Mouse (Mus musculus): ENCODE results near the gene Nars2. TPM values are rescaled to one million over a fixed set of nuclear protein-coding genes. Genes with fewer than 3 reads are reported as not detected.

Nars2 gene
- 11.8 and 19.1 TPM in 2 replicates for total RNA-seq (2014; rRNA removed; ENCODE audit: low replicate concordance)
- polyA plus RNA-seq (2015; fragmentation: Nextera tagmentation; extraction: Ambion mirVana) = 17.0 and 17.8 TPM in 2 replicates

DNA sequence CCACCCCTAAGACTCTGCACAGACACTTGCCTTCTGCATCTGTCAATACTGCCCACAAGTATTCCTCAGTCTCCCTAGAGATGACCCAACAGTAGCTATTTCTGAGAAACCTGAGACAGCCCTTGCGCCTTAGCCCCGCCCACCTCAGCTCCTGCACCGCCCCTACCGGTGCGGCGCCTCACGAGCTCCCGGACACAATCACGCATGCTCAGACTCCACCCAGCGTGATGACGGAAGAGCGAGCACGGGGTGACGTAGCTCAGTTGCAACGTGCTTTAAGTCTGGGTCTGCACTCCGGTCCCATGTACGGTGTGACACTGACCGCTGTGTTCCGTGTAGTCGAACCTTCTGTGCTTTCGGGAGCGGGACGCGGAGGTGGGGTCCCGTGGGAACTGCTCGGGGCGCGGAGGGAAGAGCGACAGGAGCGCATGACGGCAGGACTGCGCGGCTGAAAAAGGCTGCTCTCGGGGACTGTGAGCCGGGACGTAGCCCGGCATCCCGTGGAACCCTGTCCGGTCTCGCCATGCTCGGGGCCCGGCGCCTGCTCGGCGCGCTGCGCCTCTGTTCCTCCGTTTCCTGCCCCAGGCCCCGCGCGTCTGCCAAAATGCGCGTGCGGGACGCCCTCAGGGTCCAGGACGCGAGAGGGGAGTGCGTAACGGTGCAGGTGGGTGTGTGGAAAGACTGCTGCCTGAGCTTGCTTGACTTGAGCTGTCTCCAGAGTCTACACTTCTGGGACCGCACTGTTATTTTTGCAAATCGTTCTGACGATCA, at the start of gene Nars2:
TSS of gene Nars2 (plus strand) at position 225 of the 771 bp plus-strand sequence.
- Histone ChIP-seq H3K9ac (replicated peaks; ENCODE audit: low read depth, low read length) (peak within 1 kb of the TSS; percentile 90), H3K27ac (ENCODE audit: low read depth) (peak within 1 kb of the TSS; percentile 96), H3K27me3 (ENCODE audit: control insufficient read depth, insufficient read depth, low read length) (no peaks in the 10 kb centered on the region), H3K36me3 (replicated peaks; ENCODE audit: control insufficient read depth, insufficient read depth, low read length) (0 out of 2 replicates have a peak, but pooled peaks cover 4% of the 10 kb centered on the region), H3K4me1 (ENCODE audit: control insufficient read depth, insufficient read depth) (0 out of 2 replicates have a peak, but pooled peaks cover 11% of the 10 kb centered on the region), H3K9me3 (replicated peaks; ENCODE audit: control insufficient read depth, low read length) (no peaks in the 10 kb centered on the region), H3K4me2 (ENCODE audit: low read depth, low read length) (peak within 1 kb of the TSS; percentile 98), H3K4me3 (ENCODE audit: low read depth, low read length) (peak within 1 kb of the TSS; percentile 95)
- peak; percentile 99 for ATAC-seq (ENCODE audit: insufficient read depth, low read depth)
- peak; percentile 46 for TF ChIP-seq CTCF (IDR thresholded peaks at IDR 0.05; ENCODE audit: low read depth)
- TF ChIP-seq EP300 (IDR thresholded peaks at IDR 0.05; ENCODE audit: low read depth) = no peak
- DNase-seq (ENCODE audit: low spot score) = peak; percentile 95
- under 1% methylated on average over 62 of the region's 62 CpGs for WGBS

DNA sequence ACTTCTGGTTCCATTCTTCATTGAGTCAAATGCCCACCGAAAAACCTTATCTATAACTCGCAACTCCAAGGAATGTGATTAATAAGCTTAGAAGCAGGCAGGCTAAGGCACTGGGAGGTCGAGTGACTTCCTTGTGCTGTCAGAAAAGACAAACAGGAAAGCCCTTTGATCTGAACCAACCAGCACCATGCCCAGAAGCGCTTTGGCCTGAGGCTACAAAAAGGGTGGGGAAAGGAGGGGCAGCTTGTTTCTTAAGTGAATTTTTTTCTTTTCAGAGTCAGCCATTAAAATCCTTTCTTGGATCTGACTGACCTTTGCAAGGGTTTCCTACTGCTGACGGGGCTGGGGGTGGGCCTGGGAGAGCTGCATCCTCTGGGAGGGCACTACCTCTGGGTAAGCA, 49.1 kb upstream of the Nars2 start:
- no peaks in the 10 kb centered on the region for H3K9me3 ChIP-seq (replicated peaks; ENCODE audit: control insufficient read depth, low read length)
- no peak overlapping the region for H3K4me3 ChIP-seq (ENCODE audit: low read depth, low read length)
- DNase-seq (ENCODE audit: low spot score) (no peak), ATAC-seq (ENCODE audit: insufficient read depth, low read depth) (no peak)
- TF ChIP-seq EP300 (IDR thresholded peaks at IDR 0.05; ENCODE audit: low read depth) = no peak
- peaks cover 9% of the 10 kb centered on the region; the same call in 1 of the 2 replicates for H3K4me1 ChIP-seq (ENCODE audit: control insufficient read depth, insufficient read depth)
- H3K4me2 ChIP-seq (ENCODE audit: low read depth, low read length) = no peak overlapping the region
- 59% methylated on average over 5 of the region's 5 CpGs for WGBS
- no peaks in the 10 kb centered on the region for H3K27me3 ChIP-seq (ENCODE audit: control insufficient read depth, insufficient read depth, low read length)
- H3K36me3 ChIP-seq (replicated peaks; ENCODE audit: control insufficient read depth, insufficient read depth, low read length) = no peaks in the 10 kb centered on the region
- no peak overlapping the region for H3K9ac ChIP-seq (replicated peaks; ENCODE audit: low read depth, low read length)
- H3K27ac ChIP-seq (ENCODE audit: low read depth) = no peak overlapping the region

DNA sequence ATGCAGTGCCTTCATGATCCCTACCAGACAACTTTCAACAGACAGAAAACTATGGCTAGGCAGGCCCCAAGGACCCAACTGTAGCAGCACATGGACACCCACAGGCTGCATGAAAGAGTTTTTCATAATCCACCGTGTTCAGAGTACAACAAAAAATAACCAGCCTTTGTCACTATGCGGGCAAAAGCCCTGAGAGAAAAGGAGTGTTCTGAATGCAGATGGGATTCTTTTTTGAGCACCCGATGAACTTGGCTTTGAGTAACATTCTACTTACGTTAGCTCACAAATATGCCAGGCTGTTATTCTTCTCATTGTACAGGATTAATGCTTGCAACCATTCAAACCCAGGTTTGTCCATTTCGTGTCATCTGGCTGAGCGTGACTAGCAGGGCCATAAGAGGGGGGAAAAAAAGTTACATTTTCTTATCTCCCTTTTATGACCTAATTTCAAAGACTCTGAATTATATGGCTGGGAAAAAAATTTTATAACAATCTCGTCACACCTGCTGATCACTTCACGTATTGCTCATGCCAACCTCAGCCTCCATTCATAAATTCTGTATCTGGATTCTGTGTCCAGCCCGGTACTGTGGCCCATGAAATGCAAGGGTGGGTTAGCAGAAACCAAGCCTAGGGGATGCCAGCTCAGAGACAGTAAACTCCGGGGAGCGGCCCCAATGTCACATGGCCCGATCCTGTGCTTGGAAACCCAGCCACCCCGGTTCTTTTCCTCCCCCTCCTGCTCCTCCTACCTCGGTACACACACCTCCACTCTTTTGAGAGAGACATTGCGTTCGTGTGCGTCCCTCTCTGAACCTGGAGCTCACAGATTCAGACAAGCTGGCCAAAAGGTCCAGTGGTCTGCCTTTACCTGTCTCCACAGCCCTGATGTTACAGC, 48.0 kb upstream of the Nars2 start:
- no peak overlapping the region for H3K4me2 ChIP-seq (ENCODE audit: low read depth, low read length)
- H3K36me3 ChIP-seq (replicated peaks; ENCODE audit: control insufficient read depth, insufficient read depth, low read length) = no peaks in the 10 kb centered on the region
- no peak overlapping the region for H3K27ac ChIP-seq (ENCODE audit: low read depth)
- WGBS = 84% methylated on average over 17 of the region's 17 CpGs
- no peak overlapping the region for H3K9ac ChIP-seq (replicated peaks; ENCODE audit: low read depth, low read length)
- H3K9me3 ChIP-seq (replicated peaks; ENCODE audit: control insufficient read depth, low read length) = no peaks in the 10 kb centered on the region
- peaks cover 9% of the 10 kb centered on the region; the same call in 1 of the 2 replicates for H3K4me1 ChIP-seq (ENCODE audit: control insufficient read depth, insufficient read depth)
- DNase-seq (ENCODE audit: low spot score) (no peak), ATAC-seq (ENCODE audit: insufficient read depth, low read depth) (no peak)
- no peaks in the 10 kb centered on the region for H3K27me3 ChIP-seq (ENCODE audit: control insufficient read depth, insufficient read depth, low read length)
- TF ChIP-seq EP300 (IDR thresholded peaks at IDR 0.05; ENCODE audit: low read depth) = no peak
- no peak for TF ChIP-seq CTCF (IDR thresholded peaks at IDR 0.05; ENCODE audit: low read depth)
- no peak overlapping the region for H3K4me3 ChIP-seq (ENCODE audit: low read depth, low read length)

DNA sequence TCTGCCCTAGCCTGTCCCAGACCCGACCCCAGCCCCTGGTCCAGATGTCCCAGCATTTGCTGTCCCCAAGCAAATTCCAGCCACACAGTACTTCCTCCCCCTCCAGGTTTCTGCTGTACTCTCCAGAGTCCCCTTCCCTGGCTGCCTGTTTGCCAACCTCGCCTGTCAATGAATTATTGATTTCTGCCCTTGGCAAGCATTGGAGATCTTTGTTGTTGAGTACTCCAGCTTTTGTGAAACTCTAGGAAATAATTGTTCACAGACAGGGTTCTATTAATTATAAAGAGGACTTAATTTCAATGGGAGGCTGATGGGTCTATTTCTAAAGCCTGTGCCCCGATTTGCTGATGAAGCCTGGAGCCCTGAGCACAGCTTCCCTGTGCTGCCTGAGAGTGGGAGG, 46.9 kb upstream of the Nars2 start:
- Histone ChIP-seq H3K27me3 (ENCODE audit: control insufficient read depth, insufficient read depth, low read length) (no peaks in the 10 kb centered on the region), H3K9ac (replicated peaks; ENCODE audit: low read depth, low read length) (no peak overlapping the region), H3K9me3 (replicated peaks; ENCODE audit: control insufficient read depth, low read length) (no peaks in the 10 kb centered on the region), H3K36me3 (replicated peaks; ENCODE audit: control insufficient read depth, insufficient read depth, low read length) (no peaks in the 10 kb centered on the region), H3K27ac (ENCODE audit: low read depth) (no peak overlapping the region), H3K4me2 (ENCODE audit: low read depth, low read length) (no peak overlapping the region), H3K4me3 (ENCODE audit: low read depth, low read length) (no peak overlapping the region), H3K4me1 (ENCODE audit: control insufficient read depth, insufficient read depth) (no peaks in the 10 kb centered on the region; the same call in 1 of the 2 replicates)
- DNase-seq (ENCODE audit: low spot score) = no peak
- TF ChIP-seq CTCF (IDR thresholded peaks at IDR 0.05; ENCODE audit: low read depth) (no peak), EP300 (IDR thresholded peaks at IDR 0.05; ENCODE audit: low read depth) (no peak)
- no peak for ATAC-seq (ENCODE audit: insufficient read depth, low read depth)
- WGBS = 62% methylated on average over 3 of the region's 3 CpGs

DNA sequence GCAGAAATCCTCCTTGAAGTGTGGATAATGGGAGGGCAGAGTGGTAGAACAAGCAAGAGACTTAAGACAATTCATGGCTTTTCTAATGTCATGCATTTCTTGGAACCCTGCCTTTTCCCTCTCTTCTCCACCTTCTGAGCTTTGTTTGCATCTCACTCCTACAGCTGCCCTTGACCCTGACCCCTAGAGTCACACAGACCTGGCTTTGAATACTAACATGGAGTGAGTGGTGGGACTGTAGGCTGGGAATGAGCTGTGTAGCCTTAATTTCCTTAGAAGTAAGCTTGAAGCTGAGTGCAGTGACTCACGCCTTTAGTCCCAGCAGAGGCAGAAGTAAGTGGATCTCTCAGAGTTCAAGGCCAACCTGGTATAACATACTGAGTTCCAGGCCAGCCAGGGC, 46.4 kb upstream of the Nars2 start:
- DNase-seq (ENCODE audit: low spot score) (no peak), ATAC-seq (ENCODE audit: insufficient read depth, low read depth) (no peak)
- Histone ChIP-seq H3K27me3 (ENCODE audit: control insufficient read depth, insufficient read depth, low read length) (no peaks in the 10 kb centered on the region), H3K9me3 (replicated peaks; ENCODE audit: control insufficient read depth, low read length) (no peaks in the 10 kb centered on the region), H3K4me3 (ENCODE audit: low read depth, low read length) (no peak overlapping the region), H3K36me3 (replicated peaks; ENCODE audit: control insufficient read depth, insufficient read depth, low read length) (no peaks in the 10 kb centered on the region), H3K27ac (ENCODE audit: low read depth) (no peak overlapping the region), H3K4me1 (ENCODE audit: control insufficient read depth, insufficient read depth) (no peaks in the 10 kb centered on the region; the same call in 1 of the 2 replicates), H3K4me2 (ENCODE audit: low read depth, low read length) (no peak overlapping the region), H3K9ac (replicated peaks; ENCODE audit: low read depth, low read length) (no peak overlapping the region)
- whole genome bisulfite sequencing = 91% methylated on average over 1 of the region's 1 CpGs
- TF ChIP-seq CTCF (IDR thresholded peaks at IDR 0.05; ENCODE audit: low read depth) (no peak), EP300 (IDR thresholded peaks at IDR 0.05; ENCODE audit: low read depth) (no peak)

Data from heart, postnatal 0 days (tissue).